Mouse (Mus musculus): ENCODE measurements around the gene Eif3i.

The Eif3i gene

GRCm38 (mm10) chr4:129600233-129601158 is at the start of gene Eif3i, which contains the start of gene Tmem234:
TSS of gene Eif3i (minus strand) at chr4:129600648.
TSS of gene Tmem234 (plus strand) at chr4:129600668.
- peak; percentile 88 to 95 for DNase-seq (ENCODE audit: inconsistent age in 2 of 2, low spot score in 1 of 2)

GRCm38 (mm10) chr4:129648656-129649055 is 48.2 kb upstream of the Eif3i start:
- DNase-seq (ENCODE audit: inconsistent age in 2 of 2, low spot score in 1 of 2), result no peak

GRCm38 (mm10) chr4:129645204-129645603 is 44.8 kb upstream of the Eif3i start:
- no peak for DNase-seq (ENCODE audit: inconsistent age in 2 of 2, low spot score in 1 of 2)

- DNase-seq (ENCODE audit: inconsistent age in 2 of 2, low spot score in 1 of 2), result peak in 1 of 2 experiments; percentile 63
These were observed 41.3 kb upstream of the Eif3i start for GRCm38 (mm10) chr4:129641756-129642155.

- DNase-seq (ENCODE audit: inconsistent age in 2 of 2, low spot score in 1 of 2), result peak; percentile 98 to 99
These were observed 40.4 kb upstream of the Eif3i start, which contains the start of gene Txlna for GRCm38 (mm10) chr4:129640638-129641467. TSS of gene Txlna (minus strand) at chr4:129641065.

GRCm38 (mm10) chr4:129640101-129640637 is 39.7 kb upstream of the Eif3i start:
- DNase-seq (ENCODE audit: inconsistent age in 2 of 2, low spot score in 1 of 2), result peak in 1 of 2 experiments; percentile 67

- peak in 1 of 2 experiments; percentile 45 for DNase-seq (ENCODE audit: inconsistent age in 2 of 2, low spot score in 1 of 2)
These were observed 38.8 kb upstream of the Eif3i start for GRCm38 (mm10) chr4:129639221-129639620.

GRCm38 (mm10) chr4:129633852-129634251 is 33.4 kb upstream of the Eif3i start:
- DNase-seq (ENCODE audit: inconsistent age in 2 of 2, low spot score in 1 of 2), result no peak

GRCm38 (mm10) chr4:129631867-129632266 is 31.4 kb upstream of the Eif3i start:
- no peak for DNase-seq (ENCODE audit: inconsistent age in 2 of 2, low spot score in 1 of 2)

- DNase-seq (ENCODE audit: inconsistent age in 2 of 2, low spot score in 1 of 2), result peak; percentile 62 to 84
These were observed 30.5 kb upstream of the Eif3i start for GRCm38 (mm10) chr4:129630944-129631343.

GRCm38 (mm10) chr4:129626035-129626434 is 25.6 kb upstream of the Eif3i start:
- DNase-seq (ENCODE audit: inconsistent age in 2 of 2, low spot score in 1 of 2), result peak in 1 of 2 experiments; percentile 29

- peak in 1 of 2 experiments; percentile 30 for DNase-seq (ENCODE audit: inconsistent age in 2 of 2, low spot score in 1 of 2)
These were observed 25.0 kb upstream of the Eif3i start for GRCm38 (mm10) chr4:129625496-129625895.

GRCm38 (mm10) chr4:129625029-129625370 is 24.6 kb upstream of the Eif3i start:
- DNase-seq (ENCODE audit: inconsistent age in 2 of 2, low spot score in 1 of 2), result peak; percentile 72 to 83

- peak; percentile 92 to 94 for DNase-seq (ENCODE audit: inconsistent age in 2 of 2, low spot score in 1 of 2)
These were observed 24.0 kb upstream of the Eif3i start for GRCm38 (mm10) chr4:129624281-129625028.

GRCm38 (mm10) chr4:129623681-129624091 is 23.2 kb upstream of the Eif3i start, which contains the start of gene Ccdc28b:
TSS of gene Ccdc28b (minus strand) at chr4:129623947.
- DNase-seq (ENCODE audit: inconsistent age in 2 of 2, low spot score in 1 of 2), result peak; percentile 68 to 91

GRCm38 (mm10) chr4:129622803-129623535 is 22.5 kb upstream of the Eif3i start:
- DNase-seq (ENCODE audit: inconsistent age in 2 of 2, low spot score in 1 of 2), result peak; percentile 46 to 61

GRCm38 (mm10) chr4:129622120-129622802 is 21.8 kb upstream of the Eif3i start:
- DNase-seq (ENCODE audit: inconsistent age in 2 of 2, low spot score in 1 of 2), result no peak

- DNase-seq (ENCODE audit: inconsistent age in 2 of 2, low spot score in 1 of 2), result peak; percentile 57 to 80
These were observed 20.9 kb upstream of the Eif3i start for GRCm38 (mm10) chr4:129621283-129621841.
